Mouse (Mus musculus): ENCODE measurements around the gene Rpf2.

GRCm38 (mm10) chr10:40263691-40264090 lies 16.9 kb upstream of the Rpf2 start:
- TF ChIP-seq CTCF (IDR thresholded peaks at IDR 0.05; ENCODE audit: borderline replicate concordance, extremely low read depth, insufficient read depth, insufficient read length) (no peak), POLR2A (IDR thresholded peaks at IDR 0.05; ENCODE audit: borderline replicate concordance, extremely low read depth, insufficient read depth, insufficient read length, poor library complexity, severe bottlenecking) (no peak)

All from brain, embryonic 14.5 days (tissue).